Mouse (Mus musculus) small intestine, adult 10 weeks (tissue): Measurements from ENCODE around the gene Ing3. TPM values are rescaled to one million over a fixed set of nuclear protein-coding genes. Genes with fewer than 3 reads are reported as not detected.

Experiments used
- polyA plus RNA-seq: library from polyadenylated mRNA; stranded (reverse); fragments of 350-450 nt; fragmentation: Illumina TruSeq; extraction: RNeasy Lipid Tissue Mini Kit (QIAGEN cat#74804); gene quantifications from one replicate; pipeline ENCODE4 v1.2.3, GENCODE M21; 2014; ENCODE audit warnings: low replicate concordance

The Ing3 gene
- polyA plus RNA-seq: 28.0 TPM

DNA sequence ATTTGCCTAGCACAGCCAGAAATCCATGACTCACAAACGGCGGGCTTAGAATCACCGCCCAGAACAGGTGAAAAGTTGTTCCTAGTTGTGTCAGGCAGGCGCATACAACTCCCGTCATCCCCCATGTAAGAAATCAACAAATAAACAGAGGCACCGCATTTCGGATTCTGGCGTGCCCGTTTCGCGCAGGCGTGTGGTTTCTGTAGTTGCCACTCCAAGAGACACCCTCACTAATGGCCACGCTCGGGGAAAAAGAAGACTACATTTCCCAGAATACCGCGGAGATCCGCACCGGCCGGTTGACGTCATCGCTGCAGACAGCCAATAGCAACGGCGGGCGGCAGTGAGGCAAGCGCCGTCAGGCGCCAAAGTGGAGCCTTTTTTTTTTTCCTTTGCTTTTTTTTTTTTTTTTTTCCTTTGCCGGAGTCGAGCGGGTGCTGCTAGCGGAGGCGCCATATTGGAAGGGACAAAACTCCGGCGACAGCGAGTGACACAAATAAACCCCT lies at the start of gene Ing3:
Ing3 (plus strand) TSS at position 346 of the 506 bp plus-strand sequence.

DNA sequence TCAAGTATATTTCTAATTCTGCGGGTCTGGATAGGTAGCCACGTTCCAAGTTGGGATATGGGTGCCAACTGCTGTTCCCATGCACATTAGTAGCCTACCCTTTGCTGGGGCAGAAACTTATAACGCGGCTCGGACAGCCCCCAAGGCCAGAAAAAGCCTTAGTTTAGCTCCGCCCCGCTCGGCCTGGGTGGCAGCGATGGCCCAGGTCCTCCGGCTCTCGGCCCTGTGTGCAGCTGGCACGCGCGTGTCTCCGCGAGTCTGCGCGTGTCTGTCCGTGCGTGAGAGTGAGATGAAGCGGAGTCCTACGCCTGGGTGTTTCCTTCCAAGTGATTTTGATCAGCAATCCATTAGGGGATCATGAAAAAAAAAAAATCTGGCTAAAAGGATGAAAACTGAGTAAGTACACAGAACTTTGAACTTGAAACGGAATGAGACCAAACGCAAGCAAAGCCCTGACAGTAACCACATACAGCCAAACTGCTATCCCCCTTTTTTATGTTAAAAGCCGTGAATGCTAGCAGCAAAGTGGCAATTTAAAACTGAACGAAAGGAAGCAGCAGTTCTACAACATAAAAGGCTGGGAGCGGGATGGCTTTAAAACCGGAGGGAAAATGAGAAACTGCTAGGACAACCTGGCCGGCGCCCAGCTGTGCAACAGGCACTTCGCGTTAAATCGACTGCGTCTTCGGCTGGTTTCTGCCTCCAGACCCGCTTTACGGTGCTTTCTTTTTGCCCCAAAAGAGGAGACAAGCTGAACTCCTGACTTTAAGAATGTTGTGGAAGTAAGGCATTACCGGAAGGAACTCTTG lies 36.6 kb downstream of the Ing3 start, which contains the start of gene Cped1:
Cped1 (plus strand) TSS at position 185 of the 809 bp plus-strand sequence.

Other genes with a start within 250 kb of the Ing3 start
- gene Tspan12, start 97.1 kb upstream of the Ing3 start, polyA plus RNA-seq: 64.0 TPM
- gene Cped1, start 36.3 kb downstream of the Ing3 start, polyA plus RNA-seq: 25.9 TPM